Mouse (Mus musculus) retina, adult 2 months (tissue): ENCODE data around the gene Ajm1.
A peak's percentile ranks its signal among the peaks of the same experiment; 100 is the strongest.

Experiments
- DNase-seq: peaks from one replicate; pipeline ENCODE4 v3.0.0-alpha.2; 2012; ENCODE audit warnings: low read depth, low spot score

Ajm1 gene

GRCm38 (mm10) chr2:25581294-25581864 lies at the start of gene Ajm1:
Ajm1 (minus strand) TSS chr2:25581757.
- peak; percentile 53 for DNase-seq

GRCm38 (mm10) chr2:25628738-25629137 lies 47.2 kb upstream of the Ajm1 start:
- DNase-seq, result no peak

GRCm38 (mm10) chr2:25627811-25628210 lies 46.3 kb upstream of the Ajm1 start, which contains the start of gene Fcna:
Fcna (minus strand) TSS chr2:25628030.
- no peak for DNase-seq

GRCm38 (mm10) chr2:25625986-25626385 lies 44.4 kb upstream of the Ajm1 start:
- no peak for DNase-seq

- DNase-seq, result peak; percentile 69
These were observed 40.0 kb upstream of the Ajm1 start, which contains the start of gene Tmem141 for GRCm38 (mm10) chr2:25621229-25622200. Tmem141 (minus strand) TSS chr2:25622005.

GRCm38 (mm10) chr2:25620852-25621228 lies 39.3 kb upstream of the Ajm1 start:
- no peak for DNase-seq

GRCm38 (mm10) chr2:25620386-25620785 lies 38.8 kb upstream of the Ajm1 start:
- no peak for DNase-seq

- DNase-seq, result no peak
These were observed 36.0 kb upstream of the Ajm1 start, which contains the start of gene Ccdc183 for GRCm38 (mm10) chr2:25617578-25617977. Ccdc183 (minus strand) TSS chr2:25617678.

- DNase-seq, result no peak
These were observed 34.8 kb upstream of the Ajm1 start for GRCm38 (mm10) chr2:25616398-25616797.

GRCm38 (mm10) chr2:25608671-25609070 lies 27.1 kb upstream of the Ajm1 start:
- no peak for DNase-seq

GRCm38 (mm10) chr2:25607761-25608622 lies 26.4 kb upstream of the Ajm1 start, which contains the start of gene Rabl6:
Rabl6 (minus strand) TSS chr2:25608521.
- peak; percentile 71 for DNase-seq

GRCm38 (mm10) chr2:25602526-25602925 lies 21.0 kb upstream of the Ajm1 start:
- DNase-seq, result no peak

- DNase-seq, result no peak
These were observed 18.5 kb upstream of the Ajm1 start for GRCm38 (mm10) chr2:25600037-25600436.

GRCm38 (mm10) chr2:25598749-25599148 lies 17.2 kb upstream of the Ajm1 start:
- DNase-seq, result no peak

- no peak for DNase-seq
These were observed 15.4 kb upstream of the Ajm1 start for GRCm38 (mm10) chr2:25596765-25597510.

- no peak for DNase-seq
These were observed 10.3 kb upstream of the Ajm1 start for GRCm38 (mm10) chr2:25591863-25592262.

- DNase-seq, result no peak
These were observed 6.8 kb upstream of the Ajm1 start for GRCm38 (mm10) chr2:25588227-25588907.

GRCm38 (mm10) chr2:25587290-25587689 lies 5.7 kb upstream of the Ajm1 start:
- DNase-seq, result no peak

GRCm38 (mm10) chr2:25585601-25586000 lies 4.0 kb upstream of the Ajm1 start:
- no peak for DNase-seq

- no peak for DNase-seq
These were observed 3.3 kb upstream of the Ajm1 start for GRCm38 (mm10) chr2:25584856-25585255.
